Mouse (Mus musculus): ENCODE measurements at regions not wholly inside any gene's neighbourhood (a gene's known extent, or its start where the extent isn't known, plus 50 kb on each side); places are given as distances from the start of the nearest gene placed in this dataset.

DNA sequence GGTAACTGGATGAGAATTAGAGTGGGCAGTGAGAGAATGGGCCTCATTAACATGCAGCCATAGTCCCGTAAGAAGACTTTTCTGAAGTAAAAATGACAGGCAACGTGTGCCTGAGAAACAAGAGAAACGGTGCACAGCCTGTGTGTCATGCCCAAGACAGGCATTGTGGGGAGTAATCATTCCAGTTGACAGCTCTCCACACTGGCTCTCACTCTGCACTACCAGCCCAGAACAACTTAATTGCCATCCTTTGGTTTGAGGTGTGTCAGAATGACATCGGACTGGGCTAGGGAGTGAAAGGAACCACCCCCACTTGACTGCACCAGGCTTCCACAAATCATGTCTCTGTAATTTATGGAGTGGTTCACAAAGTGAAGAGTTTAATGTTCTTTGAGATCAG lies 1104.9 kb downstream of the Pcdh7 start:
- no peaks in the 10 kb centered on the region for H3K9me3 ChIP-seq (ENCODE audit: control insufficient read depth, insufficient read depth, low read depth, low read length)
- in situ Hi-C loops (cut with MboI; ENCODE audit: low sequenced_read_pairs in 2 of 2, unreplicated experiment in 2 of 2), result no loop called here
- no peak overlapping the region for H3K9ac ChIP-seq (ENCODE audit: insufficient read depth, low read depth, low read length, poor library complexity, severe bottlenecking)
- no peak for TF ChIP-seq CHD2 (IDR thresholded peaks at IDR 0.05; ENCODE audit: low read depth, low read length)
- TF ChIP-seq MAFK (IDR thresholded peaks at IDR 0.05; ENCODE audit: insufficient read depth, low read depth, low read length), result no peak
- TF ChIP-seq ZC3H11A (IDR thresholded peaks at IDR 0.05; ENCODE audit: borderline replicate concordance, low read depth, low read length), result no peak
- TF ChIP-seq ZNF384 (IDR thresholded peaks at IDR 0.05; ENCODE audit: low read depth, low read length), result no peak
- TF ChIP-seq HCFC1 (IDR thresholded peaks at IDR 0.05; ENCODE audit: borderline replicate concordance, insufficient read depth, low read length), result no peak
- no peak for DNase-seq (ENCODE audit: low read depth, low spot score)
- H3K4me3 ChIP-seq (ENCODE audit: insufficient read depth in 1 of 2, low read depth in 1 of 2, low read length in 2 of 2, poor library complexity in 1 of 2, severe bottlenecking in 1 of 2), result no peak overlapping the region
- no peak overlapping the region for H3K27ac ChIP-seq (ENCODE audit: insufficient read depth, low read depth, low read length, poor library complexity, severe bottlenecking)
- no peaks in the 10 kb centered on the region for H3K4me1 ChIP-seq (ENCODE audit: control insufficient read depth in 2 of 2, insufficient read depth in 2 of 2, low read length in 2 of 2, poor library complexity in 1 of 2)
- H3K36me3 ChIP-seq (ENCODE audit: control insufficient read depth, insufficient read depth, low read length, poor library complexity, severe bottlenecking), result no peaks in the 10 kb centered on the region

DNA sequence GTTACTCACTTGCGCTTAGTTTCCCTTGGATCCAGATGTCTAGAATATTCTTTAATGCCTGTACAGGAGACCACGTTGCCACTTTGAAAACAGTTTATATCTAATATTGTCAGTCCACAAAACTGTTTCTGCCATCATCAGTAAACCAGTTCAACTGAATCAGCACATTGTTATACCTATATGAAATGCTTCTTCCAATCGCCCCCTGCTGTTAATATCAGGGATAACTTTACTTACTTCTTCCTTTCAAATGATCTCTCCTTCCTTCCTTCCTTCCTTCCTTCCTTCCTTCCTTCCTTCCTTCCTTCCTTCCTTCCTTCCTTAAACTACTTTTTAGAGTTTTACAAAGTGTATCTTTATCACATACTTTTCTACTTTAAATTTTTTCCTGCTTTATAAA lies 1108.2 kb downstream of the Pcdh7 start:
- Histone ChIP-seq H3K27ac (ENCODE audit: insufficient read depth, low read depth, low read length, poor library complexity, severe bottlenecking) (no peak overlapping the region), H3K4me3 (ENCODE audit: insufficient read depth in 1 of 2, low read depth in 1 of 2, low read length in 2 of 2, poor library complexity in 1 of 2, severe bottlenecking in 1 of 2) (no peak overlapping the region), H3K9ac (ENCODE audit: insufficient read depth, low read depth, low read length, poor library complexity, severe bottlenecking) (no peak overlapping the region), H3K9me3 (ENCODE audit: control insufficient read depth, insufficient read depth, low read depth, low read length) (no peaks in the 10 kb centered on the region), H3K36me3 (ENCODE audit: control insufficient read depth, insufficient read depth, low read length, poor library complexity, severe bottlenecking) (no peaks in the 10 kb centered on the region), H3K4me1 (ENCODE audit: control insufficient read depth in 2 of 2, insufficient read depth in 2 of 2, low read length in 2 of 2, poor library complexity in 1 of 2) (no peaks in the 10 kb centered on the region)
- no peak for DNase-seq (ENCODE audit: low read depth, low spot score)
- TF ChIP-seq MAFK (IDR thresholded peaks at IDR 0.05; ENCODE audit: insufficient read depth, low read depth, low read length), result peak; percentile 52
- no peak for TF ChIP-seq CHD2 (IDR thresholded peaks at IDR 0.05; ENCODE audit: low read depth, low read length)
- in situ Hi-C loops (cut with MboI; ENCODE audit: low sequenced_read_pairs in 2 of 2, unreplicated experiment in 2 of 2), result no loop called here

DNA sequence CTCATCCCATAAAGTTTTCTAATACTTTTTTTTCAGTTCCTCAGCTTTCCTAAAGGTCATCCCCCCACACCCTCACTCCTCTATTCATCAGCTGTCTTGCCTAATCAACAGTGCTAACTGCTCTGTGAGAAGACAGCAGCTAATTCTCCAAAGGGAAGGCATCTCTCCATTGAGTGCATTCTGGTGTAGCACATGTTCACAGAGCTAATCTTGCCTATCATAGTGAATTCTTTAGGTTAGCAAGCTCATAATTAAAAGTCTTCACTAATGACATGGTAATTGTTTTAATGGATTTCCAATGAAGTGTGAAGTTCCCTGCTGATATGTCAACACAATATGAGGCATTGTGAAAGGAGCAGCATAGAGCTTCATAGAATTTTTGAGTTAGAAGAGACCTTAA lies 1129.2 kb downstream of the Pcdh7 start:
- no peak overlapping the region for H3K9ac ChIP-seq (ENCODE audit: insufficient read depth, low read depth, low read length, poor library complexity, severe bottlenecking)
- TF ChIP-seq HCFC1 (IDR thresholded peaks at IDR 0.05; ENCODE audit: borderline replicate concordance, insufficient read depth, low read length), result no peak
- no peak for TF ChIP-seq MAFK (IDR thresholded peaks at IDR 0.05; ENCODE audit: insufficient read depth, low read depth, low read length)
- TF ChIP-seq CHD2 (IDR thresholded peaks at IDR 0.05; ENCODE audit: low read depth, low read length), result no peak
- no peak for TF ChIP-seq ZNF384 (IDR thresholded peaks at IDR 0.05; ENCODE audit: low read depth, low read length)
- no peak for TF ChIP-seq ZC3H11A (IDR thresholded peaks at IDR 0.05; ENCODE audit: borderline replicate concordance, low read depth, low read length)

DNA sequence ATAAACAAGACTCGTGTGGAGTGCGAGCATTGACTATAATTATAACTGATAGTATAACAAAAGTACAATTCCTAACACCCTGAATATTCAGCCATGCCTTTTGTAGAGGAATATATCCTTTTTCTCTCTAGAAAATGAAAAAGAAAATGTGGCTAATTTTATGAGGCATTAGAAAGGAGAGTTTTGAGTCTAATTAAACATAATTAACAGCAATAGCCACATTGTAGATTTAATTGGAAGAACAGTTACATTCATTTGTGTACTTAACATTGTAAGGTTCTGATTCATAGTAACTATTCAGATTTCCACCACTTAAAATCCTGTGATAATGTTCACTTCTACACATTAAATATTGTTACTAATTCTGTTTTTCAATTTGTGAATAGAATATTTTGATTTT lies 1140.2 kb downstream of the Pcdh7 start:
- Histone ChIP-seq H3K9me3 (ENCODE audit: control insufficient read depth, insufficient read depth, low read depth, low read length) (no peaks in the 10 kb centered on the region), H3K9ac (ENCODE audit: insufficient read depth, low read depth, low read length, poor library complexity, severe bottlenecking) (no peak overlapping the region), H3K27ac (ENCODE audit: insufficient read depth, low read depth, low read length, poor library complexity, severe bottlenecking) (no peak overlapping the region), H3K4me1 (ENCODE audit: control insufficient read depth in 2 of 2, insufficient read depth in 2 of 2, low read length in 2 of 2, poor library complexity in 1 of 2) (no peaks in the 10 kb centered on the region), H3K36me3 (ENCODE audit: control insufficient read depth, insufficient read depth, low read length, poor library complexity, severe bottlenecking) (no peaks in the 10 kb centered on the region), H3K4me3 (ENCODE audit: insufficient read depth in 1 of 2, low read depth in 1 of 2, low read length in 2 of 2, poor library complexity in 1 of 2, severe bottlenecking in 1 of 2) (no peak overlapping the region)
- TF ChIP-seq ZC3H11A (IDR thresholded peaks at IDR 0.05; ENCODE audit: borderline replicate concordance, low read depth, low read length), result no peak
- TF ChIP-seq HCFC1 (IDR thresholded peaks at IDR 0.05; ENCODE audit: borderline replicate concordance, insufficient read depth, low read length), result no peak
- no peak for TF ChIP-seq CHD2 (IDR thresholded peaks at IDR 0.05; ENCODE audit: low read depth, low read length)
- no peak for TF ChIP-seq ZNF384 (IDR thresholded peaks at IDR 0.05; ENCODE audit: low read depth, low read length)
- no peak for TF ChIP-seq MAFK (IDR thresholded peaks at IDR 0.05; ENCODE audit: insufficient read depth, low read depth, low read length)
- in situ Hi-C loops (cut with MboI; ENCODE audit: low sequenced_read_pairs in 2 of 2, unreplicated experiment in 2 of 2), result loop anchor here in 1 of 2 experiments (25.0 kb wide), 1 partner anchor 96 kb away; no protein-coding TSS in a partner anchor
- DNase-seq (ENCODE audit: low read depth, low spot score), result no peak

More for the DNA sequence above, 1129.2 kb downstream of the Pcdh7 start:
- Histone ChIP-seq H3K27ac (ENCODE audit: insufficient read depth, low read depth, low read length, poor library complexity, severe bottlenecking) (no peak overlapping the region), H3K9me3 (ENCODE audit: control insufficient read depth, insufficient read depth, low read depth, low read length) (no peaks in the 10 kb centered on the region), H3K36me3 (ENCODE audit: control insufficient read depth, insufficient read depth, low read length, poor library complexity, severe bottlenecking) (no peaks in the 10 kb centered on the region), H3K4me1 (ENCODE audit: control insufficient read depth in 2 of 2, insufficient read depth in 2 of 2, low read length in 2 of 2, poor library complexity in 1 of 2) (no peaks in the 10 kb centered on the region), H3K4me3 (ENCODE audit: insufficient read depth in 1 of 2, low read depth in 1 of 2, low read length in 2 of 2, poor library complexity in 1 of 2, severe bottlenecking in 1 of 2) (no peak overlapping the region)
- DNase-seq (ENCODE audit: low read depth, low spot score), result no peak
- in situ Hi-C loops (cut with MboI; ENCODE audit: low sequenced_read_pairs in 2 of 2, unreplicated experiment in 2 of 2), result no loop called here

DNA sequence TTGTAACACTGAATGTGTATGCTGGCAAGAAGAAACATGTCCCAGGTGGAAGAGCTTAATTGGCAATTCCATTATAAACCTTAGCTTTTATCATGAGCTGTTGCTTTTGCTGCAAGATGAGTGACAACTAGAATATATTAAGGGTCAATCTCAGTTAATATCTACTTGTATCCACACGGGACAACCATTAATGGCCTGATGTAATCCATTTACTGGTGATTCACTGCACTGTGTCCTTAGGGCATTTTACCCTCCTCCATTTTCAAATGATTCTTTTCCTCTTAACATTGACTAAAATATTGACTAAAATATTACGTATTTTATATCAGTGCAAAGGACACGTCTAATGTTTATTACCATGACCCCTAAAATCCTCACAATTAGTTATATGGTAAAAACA lies 1175.7 kb downstream of the Pcdh7 start:
- in situ Hi-C loops (cut with MboI; ENCODE audit: low sequenced_read_pairs in 2 of 2, unreplicated experiment in 2 of 2), result no loop called here
- no peaks in the 10 kb centered on the region for H3K4me1 ChIP-seq (ENCODE audit: control insufficient read depth in 2 of 2, insufficient read depth in 2 of 2, low read length in 2 of 2, poor library complexity in 1 of 2)
- DNase-seq (ENCODE audit: low read depth, low spot score), result no peak
- H3K4me3 ChIP-seq (ENCODE audit: insufficient read depth in 1 of 2, low read depth in 1 of 2, low read length in 2 of 2, poor library complexity in 1 of 2, severe bottlenecking in 1 of 2), result no peak overlapping the region
- TF ChIP-seq HCFC1 (IDR thresholded peaks at IDR 0.05; ENCODE audit: borderline replicate concordance, insufficient read depth, low read length), result no peak
- TF ChIP-seq ZNF384 (IDR thresholded peaks at IDR 0.05; ENCODE audit: low read depth, low read length), result no peak
- no peak for TF ChIP-seq CHD2 (IDR thresholded peaks at IDR 0.05; ENCODE audit: low read depth, low read length)
- no peak for TF ChIP-seq MAFK (IDR thresholded peaks at IDR 0.05; ENCODE audit: insufficient read depth, low read depth, low read length)
- no peak for TF ChIP-seq ZC3H11A (IDR thresholded peaks at IDR 0.05; ENCODE audit: borderline replicate concordance, low read depth, low read length)
- no peak overlapping the region for H3K27ac ChIP-seq (ENCODE audit: insufficient read depth, low read depth, low read length, poor library complexity, severe bottlenecking)
- no peaks in the 10 kb centered on the region for H3K9me3 ChIP-seq (ENCODE audit: control insufficient read depth, insufficient read depth, low read depth, low read length)
- H3K36me3 ChIP-seq (ENCODE audit: control insufficient read depth, insufficient read depth, low read length, poor library complexity, severe bottlenecking), result no peaks in the 10 kb centered on the region
- no peak overlapping the region for H3K9ac ChIP-seq (ENCODE audit: insufficient read depth, low read depth, low read length, poor library complexity, severe bottlenecking)

Data from ES-E14 (cell line).